Mouse (Mus musculus): ENCODE data around the gene Pigx. TPM values are rescaled to one million over a fixed set of nuclear protein-coding genes. Genes with fewer than 3 reads are reported as not detected.

Pigx gene
- polyA plus RNA-seq, 1 experiment from 2014 or later = 168 TPM

GRCm38 (mm10) chr16:32114968-32115695 lies 15.6 kb upstream of the Pigx start:
- WGBS = 14% methylated on average over 15 of the region's 15 CpGs
- Histone ChIP-seq H3K4me3 (ENCODE audit: low read depth, low read length) (no peak overlapping the region), H3K27ac (replicated peaks; ENCODE audit: low read depth, low read length) (no peak overlapping the region), H3K36me3 (replicated peaks; ENCODE audit: control insufficient read depth, insufficient read depth, low read depth, low read length) (no peaks in the 10 kb centered on the region), H3K9ac (replicated peaks; ENCODE audit: low read length) (no peak overlapping the region), H3K4me1 (ENCODE audit: control insufficient read depth, insufficient read depth, low read length) (no peaks in the 10 kb centered on the region), H3K9me3 (replicated peaks; ENCODE audit: control insufficient read depth, low read length) (no peaks in the 10 kb centered on the region), H3K27me3 (ENCODE audit: control insufficient read depth, insufficient read depth, low read length) (no peaks in the 10 kb centered on the region), H3K4me2 (ENCODE audit: low read depth, low read length) (no peak overlapping the region)
- peak; percentile 86 for DNase-seq (ENCODE audit: low spot score)
- no peak for ATAC-seq (replicated peaks; ENCODE audit: insufficient number of reproducible peaks, low FRiP score, low TSS enrichment, low read depth)

- Histone ChIP-seq H3K9me3 (replicated peaks; ENCODE audit: control insufficient read depth, low read length) (no peaks in the 10 kb centered on the region), H3K4me1 (ENCODE audit: control insufficient read depth, insufficient read depth, low read length) (no peaks in the 10 kb centered on the region), H3K27me3 (ENCODE audit: control insufficient read depth, insufficient read depth, low read length) (no peaks in the 10 kb centered on the region), H3K36me3 (replicated peaks; ENCODE audit: control insufficient read depth, insufficient read depth, low read depth, low read length) (no peaks in the 10 kb centered on the region), H3K27ac (replicated peaks; ENCODE audit: low read depth, low read length) (no peak overlapping the region), H3K4me2 (ENCODE audit: low read depth, low read length) (no peak overlapping the region), H3K9ac (replicated peaks; ENCODE audit: low read length) (no peak overlapping the region), H3K4me3 (ENCODE audit: low read depth, low read length) (no peak overlapping the region)
- 85% methylated on average over 10 of the region's 10 CpGs for WGBS
- ATAC-seq (replicated peaks; ENCODE audit: insufficient number of reproducible peaks, low FRiP score, low TSS enrichment, low read depth) (no peak), DNase-seq (ENCODE audit: low spot score) (no peak)
Measured at GRCm38 (mm10) chr16:32114406-32114805, 14.9 kb upstream of the Pigx start.

- 70% methylated on average over 23 of the region's 23 CpGs for WGBS
- Histone ChIP-seq H3K9ac (replicated peaks; ENCODE audit: low read length) (no peak overlapping the region), H3K27me3 (ENCODE audit: control insufficient read depth, insufficient read depth, low read length) (no peaks in the 10 kb centered on the region), H3K4me1 (ENCODE audit: control insufficient read depth, insufficient read depth, low read length) (no peaks in the 10 kb centered on the region), H3K9me3 (replicated peaks; ENCODE audit: control insufficient read depth, low read length) (no peaks in the 10 kb centered on the region), H3K36me3 (replicated peaks; ENCODE audit: control insufficient read depth, insufficient read depth, low read depth, low read length) (no peaks in the 10 kb centered on the region), H3K4me2 (ENCODE audit: low read depth, low read length) (no peak overlapping the region), H3K27ac (replicated peaks; ENCODE audit: low read depth, low read length) (no peak overlapping the region), H3K4me3 (ENCODE audit: low read depth, low read length) (no peak overlapping the region)
- no peak for DNase-seq (ENCODE audit: low spot score)
- ATAC-seq (replicated peaks; ENCODE audit: insufficient number of reproducible peaks, low FRiP score, low TSS enrichment, low read depth) = no peak
Measured at GRCm38 (mm10) chr16:32113541-32114218, 14.1 kb upstream of the Pigx start.

GRCm38 (mm10) chr16:32110951-32111699 lies 11.6 kb upstream of the Pigx start:
- Histone ChIP-seq H3K4me2 (ENCODE audit: low read depth, low read length) (no peak overlapping the region), H3K4me1 (ENCODE audit: control insufficient read depth, insufficient read depth, low read length) (no peaks in the 10 kb centered on the region), H3K4me3 (ENCODE audit: low read depth, low read length) (no peak overlapping the region), H3K9ac (replicated peaks; ENCODE audit: low read length) (no peak overlapping the region), H3K27ac (replicated peaks; ENCODE audit: low read depth, low read length) (no peak overlapping the region), H3K9me3 (replicated peaks; ENCODE audit: control insufficient read depth, low read length) (no peaks in the 10 kb centered on the region), H3K36me3 (replicated peaks; ENCODE audit: control insufficient read depth, insufficient read depth, low read depth, low read length) (no peaks in the 10 kb centered on the region; the same call in none of the 2 replicates), H3K27me3 (ENCODE audit: control insufficient read depth, insufficient read depth, low read length) (no peaks in the 10 kb centered on the region)
- 81% methylated on average over 15 of the region's 15 CpGs for WGBS
- ATAC-seq (replicated peaks; ENCODE audit: insufficient number of reproducible peaks, low FRiP score, low TSS enrichment, low read depth) = no peak
- DNase-seq (ENCODE audit: low spot score) = no peak

- DNase-seq (ENCODE audit: low spot score) = no peak
- Histone ChIP-seq H3K9ac (replicated peaks; ENCODE audit: low read length) (no peak overlapping the region), H3K4me2 (ENCODE audit: low read depth, low read length) (no peak overlapping the region), H3K4me1 (ENCODE audit: control insufficient read depth, insufficient read depth, low read length) (no peaks in the 10 kb centered on the region), H3K9me3 (replicated peaks; ENCODE audit: control insufficient read depth, low read length) (no peaks in the 10 kb centered on the region), H3K4me3 (ENCODE audit: low read depth, low read length) (no peak overlapping the region), H3K36me3 (replicated peaks; ENCODE audit: control insufficient read depth, insufficient read depth, low read depth, low read length) (no peaks in the 10 kb centered on the region; the same call in none of the 2 replicates), H3K27ac (replicated peaks; ENCODE audit: low read depth, low read length) (no peak overlapping the region), H3K27me3 (ENCODE audit: control insufficient read depth, insufficient read depth, low read length) (no peaks in the 10 kb centered on the region)
- WGBS = 95% methylated on average over 2 of the region's 2 CpGs
- no peak for ATAC-seq (replicated peaks; ENCODE audit: insufficient number of reproducible peaks, low FRiP score, low TSS enrichment, low read depth)
Measured at GRCm38 (mm10) chr16:32108578-32108977, 9.0 kb upstream of the Pigx start.

GRCm38 (mm10) chr16:32108170-32108569 lies 8.6 kb upstream of the Pigx start:
- Histone ChIP-seq H3K9ac (replicated peaks; ENCODE audit: low read length) (no peak overlapping the region), H3K4me2 (ENCODE audit: low read depth, low read length) (no peak overlapping the region), H3K4me1 (ENCODE audit: control insufficient read depth, insufficient read depth, low read length) (no peaks in the 10 kb centered on the region), H3K9me3 (replicated peaks; ENCODE audit: control insufficient read depth, low read length) (no peaks in the 10 kb centered on the region), H3K4me3 (ENCODE audit: low read depth, low read length) (no peak overlapping the region), H3K27ac (replicated peaks; ENCODE audit: low read depth, low read length) (no peak overlapping the region), H3K36me3 (replicated peaks; ENCODE audit: control insufficient read depth, insufficient read depth, low read depth, low read length) (no peaks in the 10 kb centered on the region; the same call in none of the 2 replicates), H3K27me3 (ENCODE audit: control insufficient read depth, insufficient read depth, low read length) (no peaks in the 10 kb centered on the region)
- WGBS = 82% methylated on average over 7 of the region's 7 CpGs
- DNase-seq (ENCODE audit: low spot score) (no peak), ATAC-seq (replicated peaks; ENCODE audit: insufficient number of reproducible peaks, low FRiP score, low TSS enrichment, low read depth) (no peak)

GRCm38 (mm10) chr16:32107342-32108045 lies 8.0 kb upstream of the Pigx start:
- Histone ChIP-seq H3K9ac (replicated peaks; ENCODE audit: low read length) (no peak overlapping the region), H3K9me3 (replicated peaks; ENCODE audit: control insufficient read depth, low read length) (no peaks in the 10 kb centered on the region), H3K36me3 (replicated peaks; ENCODE audit: control insufficient read depth, insufficient read depth, low read depth, low read length) (no peaks in the 10 kb centered on the region; the same call in none of the 2 replicates), H3K4me1 (ENCODE audit: control insufficient read depth, insufficient read depth, low read length) (no peaks in the 10 kb centered on the region), H3K27ac (replicated peaks; ENCODE audit: low read depth, low read length) (no peak overlapping the region), H3K4me2 (ENCODE audit: low read depth, low read length) (no peak overlapping the region), H3K4me3 (ENCODE audit: low read depth, low read length) (no peak overlapping the region), H3K27me3 (ENCODE audit: control insufficient read depth, insufficient read depth, low read length) (no peaks in the 10 kb centered on the region)
- WGBS = 88% methylated on average over 12 of the region's 12 CpGs
- DNase-seq (ENCODE audit: low spot score) (no peak), ATAC-seq (replicated peaks; ENCODE audit: insufficient number of reproducible peaks, low FRiP score, low TSS enrichment, low read depth) (no peak)
